Mouse (Mus musculus) midbrain, postnatal 0 days (tissue): ENCODE measurements around the gene Serpinb6b. TPM values are rescaled to one million over a fixed set of nuclear protein-coding genes. Genes with fewer than 3 reads are reported as not detected.

ENCODE experiments used
- ATAC-seq: fragments of 200-750 bp; cut with Nextera tagmentation; 2 replicates; pipeline ENCODE4 v1.8.0; 2017; ENCODE audit warnings: moderate number of reproducible peaks, mild to moderate bottlenecking, moderate TSS enrichment, moderate library complexity; ENCODE audit not compliant: low FRiP score
- DNase-seq: peaks from one replicate; pipeline ENCODE4 v3.0.0-alpha.2; 2015; ENCODE audit warnings: low spot score
- H3K27ac ChIP-seq: fragments of 300-500 bp; sonication (generic); 2 replicates; pipeline ENCODE4 v1.5.1; 2014; ENCODE audit warnings: low read depth, mild to moderate bottlenecking, low read length, mixed read lengths
- H3K27me3 ChIP-seq: fragments of 300-500 bp; sonication (generic); 2 replicates; pipeline ENCODE4 v1.6.1; 2014; ENCODE audit warnings: low read length, control low read depth, mixed read lengths; ENCODE audit not compliant: insufficient read depth
- H3K36me3 ChIP-seq: fragments of 300-500 bp; sonication (generic); 2 replicates; pipeline ENCODE4 v1.6.1; 2014; ENCODE audit warnings: low read length, control low read depth, mixed read lengths; ENCODE audit not compliant: insufficient read depth
- H3K4me1 ChIP-seq: fragments of 300-500 bp; sonication (generic); 2 replicates; pipeline ENCODE4 v1.6.1; 2014; ENCODE audit warnings: mild to moderate bottlenecking, control low read depth, antibody characterized with exemption, low read length, mixed read lengths; ENCODE audit not compliant: insufficient read depth
- H3K4me2 ChIP-seq: fragments of 300-500 bp; sonication (generic); 2 replicates; pipeline ENCODE4 v1.6.1; 2014; ENCODE audit warnings: low read depth, mild to moderate bottlenecking, low read length, mixed read lengths; ENCODE audit not compliant: poor library complexity, severe bottlenecking
- H3K4me3 ChIP-seq: fragments of 300-500 bp; sonication (generic); 2 replicates; pipeline ENCODE4 v1.5.1; 2014; ENCODE audit warnings: low read depth, mild to moderate bottlenecking, low read length, moderate library complexity
- H3K9ac ChIP-seq: fragments of 300-500 bp; sonication (generic); replicated peaks from 2 replicates; pipeline ENCODE4 v1.6.1; 2014; ENCODE audit warnings: mild to moderate bottlenecking, low read length, moderate library complexity, mixed read lengths; ENCODE audit not compliant: poor library complexity, severe bottlenecking
- H3K9me3 ChIP-seq: fragments of 300-500 bp; sonication (generic); 2 replicates; pipeline ENCODE4 v1.6.1; 2016; ENCODE audit warnings: low read length, control low read depth
- CTCF ChIP-seq: IDR thresholded peaks from 2 replicates; pipeline ENCODE4 v1.5.1; 2016; ENCODE audit warnings: antibody characterized with exemption, mild to moderate bottlenecking
- WGBS: fragments of 180-500 bp; shearing (Covaris S2); extraction: QIAGEN DNeasy Blood & Tissue Kit; methylation state at CpG from one replicate; pipeline ENCODE4 v1.1.7; 2014; 5-methylcytosine and 5-hydroxymethylcytosine counted together
- polyA plus RNA-seq: library from polyadenylated mRNA; unstranded; fragments of >200 nt; fragmentation: Nextera tagmentation; extraction: Ambion mirVana; gene quantifications from 2 replicates; pipeline ENCODE4 v1.2.1, GENCODE M21; 2015
- total RNA-seq: library from RNA; depleted of rRNA; stranded (reverse); fragments of >200 nt; gene quantifications from 2 replicates; pipeline ENCODE4 v1.2.3, GENCODE M21; 2014

Serpinb6b gene
- total and polyA plus RNA-seq, 2 experiments from 2014 or later: 1.4 to 2.5 TPM

DNA sequence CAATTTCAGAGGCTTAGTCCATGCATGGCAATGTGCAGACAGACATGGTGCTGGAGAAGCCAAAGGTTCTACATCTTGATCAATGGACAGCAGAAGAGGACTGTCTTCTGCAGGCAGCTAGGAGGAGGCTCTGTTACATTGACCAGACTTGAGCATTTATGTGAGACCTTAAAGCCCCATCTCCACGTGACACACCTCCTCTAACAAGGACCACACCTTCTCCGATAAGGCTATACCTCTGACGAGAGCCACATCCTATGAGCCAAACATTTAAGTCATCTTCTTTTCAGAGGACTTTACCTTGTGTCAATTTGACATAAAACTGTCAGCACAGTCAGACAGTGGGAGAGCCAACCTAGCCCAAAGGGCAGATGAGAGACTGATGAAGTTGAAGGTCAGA lies 5.8 kb downstream of the Serpinb6b start:
- H3K4me2 ChIP-seq: no peak overlapping the region
- TF ChIP-seq CTCF: no peak
- H3K4me3 ChIP-seq: no peak overlapping the region
- 89% methylated on average over 3 of the region's 3 CpGs for WGBS
- no peak overlapping the region for H3K27ac ChIP-seq
- ATAC-seq (no peak), DNase-seq (no peak)
- no peak overlapping the region for H3K9ac ChIP-seq
- H3K4me1 ChIP-seq: no peaks in the 10 kb centered on the region
- no peaks in the 10 kb centered on the region for H3K27me3 ChIP-seq
- no peaks in the 10 kb centered on the region for H3K36me3 ChIP-seq
- H3K9me3 ChIP-seq: no peaks in the 10 kb centered on the region

DNA sequence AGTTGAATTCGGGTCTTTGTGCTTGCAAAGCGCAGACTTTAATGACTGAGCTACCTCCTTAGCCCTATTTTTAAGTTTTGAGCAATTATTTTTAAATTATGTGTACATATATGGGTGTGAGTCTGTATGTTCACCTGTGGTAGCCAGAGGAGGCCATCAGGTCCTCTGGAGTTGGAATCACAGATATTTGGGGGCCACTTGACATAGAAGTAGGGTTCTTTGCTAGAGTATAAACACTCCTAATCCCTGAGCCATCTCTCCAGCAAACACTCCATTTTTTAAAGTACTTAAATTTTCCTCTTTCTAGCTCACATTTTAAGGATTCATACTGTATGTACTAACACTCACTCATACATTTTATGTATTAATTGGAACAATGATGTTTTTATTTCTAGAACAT lies 9.3 kb downstream of the Serpinb6b start:
- H3K27ac ChIP-seq: no peak overlapping the region
- no peak overlapping the region for H3K4me3 ChIP-seq
- no peaks in the 10 kb centered on the region for H3K36me3 ChIP-seq
- no peak for TF ChIP-seq CTCF
- H3K9ac ChIP-seq: no peak overlapping the region
- no peaks in the 10 kb centered on the region for H3K4me1 ChIP-seq
- WGBS: 86% methylated on average over 2 of the region's 2 CpGs
- DNase-seq (no peak), ATAC-seq (no peak)
- H3K4me2 ChIP-seq: no peak overlapping the region
- H3K9me3 ChIP-seq: no peaks in the 10 kb centered on the region
- H3K27me3 ChIP-seq: no peaks in the 10 kb centered on the region

DNA sequence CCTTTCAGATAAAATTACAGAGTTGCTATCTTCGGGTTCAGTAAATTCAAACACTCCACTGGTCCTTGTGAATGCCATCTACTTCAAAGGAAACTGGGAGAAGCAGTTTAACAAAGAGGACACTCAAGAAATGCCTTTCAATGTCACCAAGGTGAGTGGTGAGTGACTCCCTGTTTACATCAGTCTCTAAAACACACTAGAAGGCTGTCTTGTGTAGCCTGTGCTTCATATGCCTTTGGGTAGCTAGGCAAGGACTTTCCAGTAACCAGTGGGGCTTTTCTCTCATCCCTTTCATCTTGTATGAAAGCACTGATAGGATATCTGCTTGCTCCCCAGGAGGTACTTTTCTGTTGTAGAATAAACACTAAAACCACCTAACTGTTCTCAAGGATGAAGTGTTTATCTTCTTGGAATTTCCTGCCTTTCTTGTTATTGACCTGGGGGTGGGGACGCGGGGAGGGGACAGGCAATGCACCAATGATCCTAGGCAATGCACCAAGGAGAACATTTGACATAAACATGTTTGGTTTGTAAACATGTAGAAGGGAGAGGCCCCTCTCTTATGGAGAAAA lies 10.0 kb downstream of the Serpinb6b start:
- Histone ChIP-seq H3K27me3 (no peaks in the 10 kb centered on the region), H3K4me2 (no peak overlapping the region), H3K9me3 (no peaks in the 10 kb centered on the region), H3K9ac (no peak overlapping the region), H3K27ac (no peak overlapping the region), H3K36me3 (no peaks in the 10 kb centered on the region), H3K4me1 (no peaks in the 10 kb centered on the region), H3K4me3 (no peak overlapping the region)
- no peak for TF ChIP-seq CTCF
- no peak for ATAC-seq
- DNase-seq: no peak
- 66% methylated on average over 3 of the region's 3 CpGs for WGBS

DNA sequence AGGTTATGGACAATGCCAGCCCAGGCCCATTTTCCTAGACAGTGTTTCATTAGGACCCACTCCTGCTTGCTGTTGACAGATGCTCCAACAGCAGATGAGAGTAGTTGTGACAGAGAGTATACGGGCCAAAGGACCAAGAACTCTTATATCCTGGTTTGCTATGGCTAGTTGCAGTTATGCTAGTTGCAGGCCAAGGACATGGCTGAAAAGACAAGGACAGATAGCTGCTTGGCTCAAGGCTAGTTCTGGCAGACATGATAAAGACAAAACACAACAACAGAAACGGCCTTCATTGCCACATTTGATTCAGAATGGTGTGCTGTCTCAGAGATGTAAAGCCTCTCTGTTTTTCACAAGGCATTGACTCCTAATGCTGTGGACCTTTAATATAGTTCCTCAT lies 10.7 kb downstream of the Serpinb6b start:
- TF ChIP-seq CTCF: no peak
- H3K4me3 ChIP-seq: no peak overlapping the region
- 83% methylated on average over 2 of the region's 2 CpGs for WGBS
- H3K4me1 ChIP-seq: no peaks in the 10 kb centered on the region
- H3K9me3 ChIP-seq: no peaks in the 10 kb centered on the region
- DNase-seq (no peak), ATAC-seq (no peak)
- no peak overlapping the region for H3K4me2 ChIP-seq
- H3K9ac ChIP-seq: no peak overlapping the region
- no peaks in the 10 kb centered on the region for H3K27me3 ChIP-seq
- no peaks in the 10 kb centered on the region for H3K36me3 ChIP-seq
- H3K27ac ChIP-seq: no peak overlapping the region

DNA sequence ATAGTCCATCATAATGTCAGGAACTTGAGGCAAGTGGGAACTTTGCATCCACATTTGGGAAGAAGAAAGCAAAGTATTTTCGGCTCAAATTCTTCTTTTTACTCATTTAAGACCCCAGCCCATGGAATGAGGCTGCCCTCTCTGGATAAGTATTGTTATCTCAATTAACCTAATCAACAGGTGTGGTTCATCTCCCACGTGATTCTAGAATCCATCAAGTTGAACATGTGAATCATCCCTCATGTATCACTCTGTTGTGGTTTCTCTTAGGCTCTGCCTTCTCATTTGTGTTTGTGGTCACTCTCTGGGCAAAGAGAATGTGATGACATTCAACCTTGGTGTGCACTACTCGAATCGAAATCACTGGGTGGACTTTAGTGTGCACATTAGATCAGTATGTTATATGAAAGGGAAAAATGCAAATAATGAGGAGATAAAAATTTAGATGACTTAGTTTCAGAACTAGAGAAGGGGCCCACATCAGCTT lies 17.6 kb downstream of the Serpinb6b start:
- Histone ChIP-seq H3K9me3 (no peaks in the 10 kb centered on the region), H3K4me2 (no peak overlapping the region), H3K4me3 (no peak overlapping the region), H3K27ac (no peak overlapping the region), H3K9ac (no peak overlapping the region), H3K27me3 (no peaks in the 10 kb centered on the region), H3K4me1 (no peaks in the 10 kb centered on the region), H3K36me3 (no peaks in the 10 kb centered on the region)
- TF ChIP-seq CTCF: no peak
- WGBS: 82% methylated on average over 4 of the region's 4 CpGs
- DNase-seq (no peak), ATAC-seq (no peak)

DNA sequence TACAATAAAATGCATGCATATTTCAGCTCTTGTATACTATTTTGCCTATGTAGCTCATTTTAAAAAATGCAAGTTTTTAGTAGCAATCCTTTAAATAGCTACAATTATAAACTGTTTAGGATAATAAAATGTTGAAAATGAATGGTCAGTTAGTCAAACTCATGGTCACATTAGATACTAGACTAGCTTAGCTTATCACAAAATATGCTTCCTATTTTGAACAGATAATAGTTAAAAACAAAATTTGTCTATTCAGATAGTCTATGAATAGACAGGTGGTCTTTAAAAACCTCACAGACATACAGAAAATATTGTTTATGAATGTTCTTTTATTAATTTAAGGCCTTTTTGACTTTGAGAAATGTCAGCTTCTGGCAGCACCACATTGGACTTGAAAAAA lies 21.2 kb downstream of the Serpinb6b start:
- no peak overlapping the region for H3K4me2 ChIP-seq
- TF ChIP-seq CTCF: no peak
- H3K36me3 ChIP-seq: no peaks in the 10 kb centered on the region
- no peaks in the 10 kb centered on the region for H3K4me1 ChIP-seq
- no peak overlapping the region for H3K27ac ChIP-seq
- ATAC-seq (no peak), DNase-seq (no peak)
- no peak overlapping the region for H3K9ac ChIP-seq
- no peaks in the 10 kb centered on the region for H3K9me3 ChIP-seq
- H3K4me3 ChIP-seq: no peak overlapping the region
- H3K27me3 ChIP-seq: no peaks in the 10 kb centered on the region
